Mouse (Mus musculus) MEL (cell line): Measurements from ENCODE around the gene Plekhf1.

Source experiments
- BHLHE40 ChIP-seq: IDR thresholded peaks from 2 replicates; pipeline ENCODE4 v1.6.1; 2012; ENCODE audit warnings: low read depth, mild to moderate bottlenecking, inconsistent platforms, low read length, improper control_type of control experiment, borderline replicate concordance
- CHD1 ChIP-seq: IDR thresholded peaks from 2 replicates; pipeline ENCODE4 v1.6.1; 2012; ENCODE audit warnings: low read depth, mild to moderate bottlenecking, inconsistent platforms, low read length, improper control_type of control experiment
- CTCF ChIP-seq, 3 experiments: IDR thresholded peaks in 2 of 3; conservative IDR thresholded peaks in 1 of 3; 2 replicates each; pipeline ENCODE4 v1.5.1; 2011 to 2012; ENCODE audit warnings: low read length in 3 of 3, low read depth in 2 of 3, mild to moderate bottlenecking in 2 of 3, improper control_type of control experiment in 1 of 3, inconsistent platforms in 1 of 3, mixed read lengths in 1 of 3, moderate library complexity in 1 of 3; ENCODE audit not compliant: control insufficient read depth in 1 of 3, insufficient read depth in 1 of 3, poor library complexity in 1 of 3, severe bottlenecking in 1 of 3
- E2F4 ChIP-seq: IDR thresholded peaks from 2 replicates; pipeline ENCODE4 v1.6.1; 2011; ENCODE audit warnings: low read depth, low read length, improper control_type of control experiment, borderline replicate concordance
- GABPA ChIP-seq: IDR thresholded peaks from 2 replicates; pipeline ENCODE4 v1.6.1; 2012; ENCODE audit warnings: low read depth, mild to moderate bottlenecking, inconsistent platforms, low read length, improper control_type of control experiment, moderate library complexity
- GATA1 ChIP-seq: IDR thresholded peaks from 2 replicates; pipeline ENCODE4 v1.6.1; 2011; ENCODE audit warnings: low read depth, low read length, improper control_type of control experiment
- KAT2A ChIP-seq: conservative IDR thresholded peaks from 2 replicates; pipeline ENCODE4 v1.6.1; 2012; ENCODE audit warnings: low read depth, low read length, improper control_type of control experiment, inconsistent platforms
- MAZ ChIP-seq: IDR thresholded peaks from 2 replicates; pipeline ENCODE4 v1.6.1; 2012; ENCODE audit warnings: low read depth, mild to moderate bottlenecking, inconsistent platforms, low read length, improper control_type of control experiment
- MEF2A ChIP-seq: IDR thresholded peaks from 2 replicates; pipeline ENCODE4 v1.6.1; 2014; ENCODE audit warnings: low read depth, mild to moderate bottlenecking, inconsistent platforms, low read length, improper control_type of control experiment; ENCODE audit not compliant: poor library complexity, insufficient replicate concordance, severe bottlenecking; ENCODE audit errors: extremely low read depth
- MYC ChIP-seq: IDR thresholded peaks from 2 replicates; pipeline ENCODE4 v1.6.1; 2011; ENCODE audit warnings: low read depth, mild to moderate bottlenecking, low read length, improper control_type of control experiment, moderate library complexity
- POLR2A ChIP-seq, 2 experiments: IDR thresholded peaks; 2 replicates each; pipeline ENCODE4 v1.6.1; 2011 to 2012; ENCODE audit warnings: low read length in 2 of 2, mild to moderate bottlenecking in 2 of 2, control low read depth in 1 of 2, improper control_type of control experiment in 1 of 2, low read depth in 1 of 2, moderate library complexity in 1 of 2; ENCODE audit not compliant: control insufficient read depth in 1 of 2, insufficient read depth in 1 of 2, poor library complexity in 1 of 2
- TAL1 ChIP-seq: IDR thresholded peaks from 2 replicates; pipeline ENCODE4 v1.6.1; 2012; ENCODE audit warnings: mild to moderate bottlenecking, inconsistent platforms, low read length, moderate library complexity, mixed read lengths
- USF2 ChIP-seq, 2 experiments: IDR thresholded peaks; 2 replicates each; pipeline ENCODE4 v1.6.1; 2011 to 2012; ENCODE audit warnings: improper control_type of control experiment in 2 of 2, low read length in 2 of 2, borderline replicate concordance in 1 of 2, inconsistent platforms in 1 of 2, low read depth in 1 of 2, mild to moderate bottlenecking in 1 of 2; ENCODE audit not compliant: insufficient read depth in 1 of 2
- ZKSCAN1 ChIP-seq: IDR thresholded peaks from 2 replicates; pipeline ENCODE4 v1.6.1; 2012; ENCODE audit warnings: low read depth, mild to moderate bottlenecking, inconsistent platforms, low read length, improper control_type of control experiment, moderate library complexity

DNA sequence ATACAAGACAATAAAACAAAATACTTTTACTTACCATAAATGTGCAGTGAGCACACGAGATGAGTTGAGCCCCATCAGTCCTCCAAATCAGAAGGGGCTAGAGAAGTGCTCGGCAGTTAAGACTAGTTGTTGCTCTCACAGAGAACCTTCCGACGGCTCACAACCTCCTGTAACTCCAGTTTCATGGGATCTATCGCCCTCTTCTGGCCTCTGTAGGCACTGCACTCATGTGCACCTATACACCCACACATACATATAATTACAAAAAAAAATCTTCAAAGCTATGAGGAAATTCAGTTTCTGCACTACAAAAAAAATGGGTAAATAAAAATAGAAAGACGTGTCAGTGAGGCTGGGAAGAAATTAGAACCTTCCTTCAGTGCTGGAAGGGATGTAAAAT, 23.5 kb downstream of the Plekhf1 start:
- TF ChIP-seq CTCF (IDR thresholded peaks at IDR 0.05 in 2 of 3, conservative IDR thresholded peaks at IDR 0.05 in 1 of 3; ENCODE audit: control insufficient read depth in 1 of 3, insufficient read depth in 1 of 3, low read depth in 2 of 3, low read length in 3 of 3, poor library complexity in 1 of 3, severe bottlenecking in 1 of 3) (peak; percentile 23 to 27 (median 24); a peak in 3 of 6 replicates), GABPA (no peak), BHLHE40 (no peak), MYC (no peak), TAL1 (no peak), MAZ (no peak), CHD1 (no peak), POLR2A (IDR thresholded peaks at IDR 0.05; ENCODE audit: control insufficient read depth in 1 of 2, insufficient read depth in 1 of 2, low read depth in 1 of 2, low read length in 2 of 2, poor library complexity in 1 of 2) (no peak), ZKSCAN1 (no peak), GATA1 (no peak), E2F4 (no peak), MEF2A (no peak), KAT2A (no peak), USF2 (IDR thresholded peaks at IDR 0.05; ENCODE audit: borderline replicate concordance in 1 of 2, insufficient read depth in 1 of 2, low read depth in 1 of 2, low read length in 2 of 2) (no peak)
